Mouse (Mus musculus): Measurements from ENCODE around the gene Slc9b2. TPM values are rescaled to one million over a fixed set of nuclear protein-coding genes. Genes with fewer than 3 reads are reported as not detected.
A peak's percentile ranks its signal among the peaks of the same experiment; 100 is the strongest.

Gene Slc9b2
- polyA plus RNA-seq (2015; fragmentation: Nextera tagmentation; extraction: Ambion mirVana), result 1.5 and 1.9 TPM in 2 replicates

DNA sequence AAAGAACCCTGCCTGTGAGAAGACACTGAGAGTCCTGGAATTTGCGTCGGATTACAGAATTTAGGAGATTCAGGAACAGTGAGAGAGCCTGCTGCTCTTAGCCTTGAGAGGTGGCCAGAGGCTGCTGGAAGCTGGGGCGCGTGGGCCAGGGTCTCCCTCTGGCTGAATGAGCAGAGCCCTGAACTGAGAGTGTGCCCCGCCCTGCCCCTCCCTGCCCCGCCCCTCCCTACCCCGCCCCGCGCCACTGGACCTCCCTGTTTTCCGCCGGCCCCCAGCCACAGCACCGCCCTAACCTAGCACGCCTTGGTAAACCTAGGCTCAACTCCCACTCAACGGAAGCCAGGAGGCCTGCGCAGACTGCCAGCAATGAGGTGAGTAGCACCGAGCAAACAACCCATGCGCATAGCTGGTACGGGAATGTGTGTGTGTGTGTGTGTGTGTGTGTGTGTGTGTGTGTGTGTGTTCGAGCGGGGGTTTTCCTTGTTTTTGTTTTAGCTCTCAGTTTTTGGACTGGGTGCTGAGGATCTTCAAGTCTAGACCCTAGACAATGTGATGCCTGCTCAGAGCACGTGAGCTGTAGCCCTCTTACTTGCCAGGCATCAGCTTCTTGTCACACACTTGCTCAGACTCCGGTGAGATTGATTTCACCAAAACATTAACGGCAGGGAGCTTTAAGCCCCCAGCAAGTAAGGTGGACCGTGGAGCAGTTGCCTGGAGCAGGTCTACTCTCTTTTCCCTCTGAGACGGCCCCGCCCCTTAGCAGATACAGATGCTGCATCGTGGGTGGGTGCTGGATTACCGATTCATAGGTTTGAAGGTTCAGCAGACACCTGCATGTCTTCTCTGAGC lies at the start of gene Slc9b2:
TSS of gene Slc9b2 (plus strand) at position 290 of the 849 bp plus-strand sequence.
- Histone ChIP-seq H3K27me3 (peaks cover 5% of the 10 kb centered on the region; the same call in 1 of the 2 replicates), H3K4me2 (peak within 1 kb of the TSS; percentile 63), H3K36me3 (no peaks in the 10 kb centered on the region), H3K4me3 (peak within 1 kb of the TSS; percentile 33), H3K27ac (replicated peaks) (no peak within 1 kb of the TSS), H3K4me1 (replicated peaks) (peaks cover 14% of the 10 kb centered on the region; the same call in 1 of the 2 replicates), H3K9ac (peak within 1 kb of the TSS; percentile 60), H3K9me3 (no peaks in the 10 kb centered on the region)
- WGBS, result 11% methylated on average over 28 of the region's 28 CpGs
- peak; percentile 84 for ATAC-seq (ENCODE audit: low read depth)

GRCm38 (mm10) chr3:135258919-135259318 lies 48.6 kb upstream of the Slc9b2 start:
- H3K36me3 ChIP-seq, result peaks cover 13% of the 10 kb centered on the region
- no peaks in the 10 kb centered on the region for H3K4me1 ChIP-seq (replicated peaks)
- WGBS, result 80% methylated on average over 10 of the region's 10 CpGs
- H3K4me3 ChIP-seq, result no peak overlapping the region
- H3K9ac ChIP-seq, result no peak overlapping the region
- ATAC-seq (ENCODE audit: low read depth), result no peak
- H3K4me2 ChIP-seq, result no peak overlapping the region
- H3K27me3 ChIP-seq, result no peaks in the 10 kb centered on the region
- no peaks in the 10 kb centered on the region for H3K9me3 ChIP-seq
- H3K27ac ChIP-seq (replicated peaks), result no peak overlapping the region

DNA sequence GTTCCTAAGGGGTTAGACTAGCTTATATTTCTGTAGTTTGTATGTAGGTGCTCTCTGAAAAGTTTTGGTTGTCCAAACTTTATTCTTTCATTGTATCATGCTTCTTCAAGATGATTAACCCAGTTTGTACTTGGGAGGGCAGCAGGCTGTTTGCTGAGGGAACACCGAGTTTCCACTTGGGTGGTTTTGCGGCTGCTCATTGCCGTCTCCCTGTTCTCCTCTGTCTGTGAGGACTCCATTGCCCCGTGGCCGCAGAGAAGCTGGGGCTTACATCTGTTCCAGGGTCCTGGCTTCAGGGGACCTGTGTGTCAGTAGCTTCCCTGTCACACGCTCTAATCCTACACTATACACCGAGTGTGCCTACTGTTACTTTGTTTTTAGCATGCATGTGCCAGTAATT lies 47.3 kb upstream of the Slc9b2 start:
- ATAC-seq (ENCODE audit: low read depth), result no peak
- peaks cover 22% of the 10 kb centered on the region for H3K36me3 ChIP-seq
- H3K27ac ChIP-seq (replicated peaks), result no peak overlapping the region
- no peak overlapping the region for H3K9ac ChIP-seq
- WGBS, result 79% methylated on average over 7 of the region's 7 CpGs
- H3K4me2 ChIP-seq, result no peak overlapping the region
- H3K4me3 ChIP-seq, result no peak overlapping the region
- no peaks in the 10 kb centered on the region for H3K9me3 ChIP-seq
- H3K27me3 ChIP-seq, result no peaks in the 10 kb centered on the region
- no peaks in the 10 kb centered on the region for H3K4me1 ChIP-seq (replicated peaks)

DNA sequence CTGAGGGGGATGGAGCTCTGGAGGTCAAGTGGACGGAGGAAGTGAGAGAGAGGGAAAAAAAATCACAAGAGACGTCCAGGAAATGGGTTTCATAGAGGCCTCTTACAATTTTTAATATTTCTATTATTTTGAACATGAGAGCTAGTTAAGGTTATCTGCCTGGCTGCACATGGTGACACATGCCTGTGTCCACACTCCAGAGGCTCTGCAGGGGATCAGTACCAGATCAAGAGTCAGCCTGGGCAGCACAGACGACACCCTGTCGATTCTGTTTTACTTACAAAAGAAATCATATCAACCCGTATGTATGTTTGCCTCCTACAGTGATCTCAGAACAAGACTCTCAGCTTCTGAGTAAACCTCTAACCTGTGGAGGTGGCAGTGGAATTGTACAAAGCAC lies 38.9 kb upstream of the Slc9b2 start:
- peaks cover 20% of the 10 kb centered on the region for H3K36me3 ChIP-seq
- no peak for ATAC-seq (ENCODE audit: low read depth)
- WGBS, result 92% methylated on average over 5 of the region's 5 CpGs
- H3K4me1 ChIP-seq (replicated peaks), result no peaks in the 10 kb centered on the region
- no peak overlapping the region for H3K27ac ChIP-seq (replicated peaks)
- no peak overlapping the region for H3K9ac ChIP-seq
- no peak overlapping the region for H3K4me2 ChIP-seq
- H3K27me3 ChIP-seq, result no peaks in the 10 kb centered on the region
- no peak overlapping the region for H3K4me3 ChIP-seq
- H3K9me3 ChIP-seq, result no peaks in the 10 kb centered on the region

GRCm38 (mm10) chr3:135269391-135269990 lies 38.0 kb upstream of the Slc9b2 start:
- Histone ChIP-seq H3K4me2 (no peak overlapping the region), H3K9me3 (no peaks in the 10 kb centered on the region), H3K27ac (replicated peaks) (no peak overlapping the region), H3K4me1 (replicated peaks) (no peaks in the 10 kb centered on the region), H3K4me3 (no peak overlapping the region), H3K36me3 (peaks cover 19% of the 10 kb centered on the region), H3K9ac (no peak overlapping the region), H3K27me3 (no peaks in the 10 kb centered on the region)
- no peak for ATAC-seq (ENCODE audit: low read depth)
- 92% methylated on average over 10 of the region's 10 CpGs for WGBS

GRCm38 (mm10) chr3:135272627-135273026 lies 34.9 kb upstream of the Slc9b2 start:
- Histone ChIP-seq H3K4me1 (replicated peaks) (no peaks in the 10 kb centered on the region), H3K9me3 (no peaks in the 10 kb centered on the region), H3K36me3 (0 out of 2 replicates have a peak, but pooled peaks cover 5% of the 10 kb centered on the region), H3K4me2 (no peak overlapping the region), H3K27me3 (no peaks in the 10 kb centered on the region), H3K27ac (replicated peaks) (no peak overlapping the region), H3K9ac (no peak overlapping the region), H3K4me3 (no peak overlapping the region)
- ATAC-seq (ENCODE audit: low read depth), result no peak
- 75% methylated on average over 12 of the region's 12 CpGs for WGBS

DNA sequence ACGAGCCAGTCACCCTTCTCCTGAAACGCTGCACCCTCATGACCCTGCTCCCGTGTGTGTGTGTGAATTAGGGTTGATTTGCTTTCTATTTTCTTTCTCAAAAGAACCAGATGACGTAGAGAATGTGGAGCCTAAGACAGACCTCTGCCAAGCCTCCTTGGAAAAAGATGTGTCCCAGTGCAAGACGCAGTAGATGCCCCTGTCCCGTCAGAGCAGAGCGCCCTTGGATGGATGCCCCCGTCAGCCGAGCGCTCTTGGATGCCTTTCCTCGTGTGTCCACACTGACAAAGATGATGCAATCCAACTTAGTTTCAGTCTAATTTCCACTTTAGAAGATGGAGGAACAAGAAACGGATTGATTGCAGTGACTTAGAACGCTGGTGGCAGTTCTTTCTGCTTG lies 34.5 kb upstream of the Slc9b2 start:
- H3K36me3 ChIP-seq, result 0 out of 2 replicates have a peak, but pooled peaks cover 5% of the 10 kb centered on the region
- H3K9me3 ChIP-seq, result no peaks in the 10 kb centered on the region
- 90% methylated on average over 13 of the region's 13 CpGs for WGBS
- no peak overlapping the region for H3K4me2 ChIP-seq
- H3K4me1 ChIP-seq (replicated peaks), result no peaks in the 10 kb centered on the region
- no peaks in the 10 kb centered on the region for H3K27me3 ChIP-seq
- H3K9ac ChIP-seq, result no peak overlapping the region
- no peak overlapping the region for H3K4me3 ChIP-seq
- ATAC-seq (ENCODE audit: low read depth), result no peak
- H3K27ac ChIP-seq (replicated peaks), result no peak overlapping the region

- Histone ChIP-seq H3K27ac (replicated peaks) (no peak overlapping the region), H3K4me2 (no peak overlapping the region), H3K36me3 (no peaks in the 10 kb centered on the region), H3K9me3 (no peaks in the 10 kb centered on the region), H3K4me1 (replicated peaks) (0 out of 2 replicates have a peak, but pooled peaks cover 8% of the 10 kb centered on the region), H3K27me3 (no peaks in the 10 kb centered on the region), H3K4me3 (no peak overlapping the region), H3K9ac (peak overlapping the region; percentile 49; the same call in 1 of the 2 replicates)
- WGBS, result 77% methylated on average over 4 of the region's 4 CpGs
- no peak; the same call in 1 of the 2 replicates for ATAC-seq (ENCODE audit: low read depth)
These were observed 27.3 kb upstream of the Slc9b2 start for GRCm38 (mm10) chr3:135280160-135280559.

DNA sequence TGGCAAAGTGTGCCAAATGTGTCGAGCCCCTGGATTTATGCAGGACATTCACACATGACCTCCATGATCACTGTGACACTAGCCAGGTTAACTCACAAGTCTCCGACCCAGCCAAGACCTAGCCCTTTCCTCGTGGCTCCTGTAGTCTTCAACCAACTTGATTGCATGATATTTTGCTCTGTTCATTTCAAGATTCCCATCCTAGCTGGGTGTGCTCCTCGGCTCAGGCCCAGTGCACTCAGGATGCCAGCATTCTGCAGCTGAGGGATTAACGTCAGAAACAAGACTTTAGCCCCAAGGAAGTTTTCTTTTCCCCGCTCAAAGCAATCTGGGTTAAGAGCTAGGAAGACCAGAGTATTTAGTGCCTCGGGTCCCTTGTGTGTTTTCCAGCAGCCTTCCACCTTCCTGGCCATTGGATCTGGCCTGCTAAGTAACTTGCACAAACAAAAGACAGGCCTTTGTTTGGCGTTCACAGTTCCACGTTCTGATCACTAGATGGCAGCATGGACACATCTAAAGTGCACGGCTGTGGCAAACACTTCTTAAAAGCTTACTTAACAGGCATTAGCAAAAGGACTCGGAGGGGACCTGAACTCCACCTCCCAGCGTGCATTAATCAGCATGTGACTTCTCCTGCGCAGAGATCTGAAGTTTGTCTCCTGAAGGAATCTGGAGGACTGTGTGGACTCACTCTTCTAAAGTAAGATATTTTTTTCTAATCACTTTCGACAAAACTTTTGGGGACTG lies 26.7 kb upstream of the Slc9b2 start, which contains the start of gene Bdh2:
TSS of gene Bdh2 (plus strand) at position 553 of the 747 bp plus-strand sequence.
- Histone ChIP-seq H3K9ac (peak within 1 kb of the TSS; percentile 49), H3K4me3 (no peak within 1 kb of the TSS), H3K4me1 (replicated peaks) (0 out of 2 replicates have a peak, but pooled peaks cover 8% of the 10 kb centered on the region), H3K9me3 (no peaks in the 10 kb centered on the region), H3K4me2 (peak within 1 kb of the TSS; percentile 37), H3K27ac (replicated peaks) (peak within 1 kb of the TSS; percentile 25), H3K27me3 (no peaks in the 10 kb centered on the region), H3K36me3 (no peaks in the 10 kb centered on the region)
- WGBS, result 28% methylated on average over 14 of the region's 14 CpGs
- ATAC-seq (ENCODE audit: low read depth), result peak; percentile 87

- no peaks in the 10 kb centered on the region for H3K9me3 ChIP-seq
- no peak for ATAC-seq (ENCODE audit: low read depth)
- H3K27me3 ChIP-seq, result no peaks in the 10 kb centered on the region
- no peak overlapping the region for H3K4me2 ChIP-seq
- no peak overlapping the region for H3K4me3 ChIP-seq
- H3K36me3 ChIP-seq, result no peaks in the 10 kb centered on the region
- 0 out of 2 replicates have a peak, but pooled peaks cover 8% of the 10 kb centered on the region for H3K4me1 ChIP-seq (replicated peaks)
- H3K27ac ChIP-seq (replicated peaks), result no peak overlapping the region
- no peak overlapping the region for H3K9ac ChIP-seq
- WGBS, result 85% methylated on average over 8 of the region's 8 CpGs
These were observed 25.8 kb upstream of the Slc9b2 start for GRCm38 (mm10) chr3:135281701-135282100.

DNA sequence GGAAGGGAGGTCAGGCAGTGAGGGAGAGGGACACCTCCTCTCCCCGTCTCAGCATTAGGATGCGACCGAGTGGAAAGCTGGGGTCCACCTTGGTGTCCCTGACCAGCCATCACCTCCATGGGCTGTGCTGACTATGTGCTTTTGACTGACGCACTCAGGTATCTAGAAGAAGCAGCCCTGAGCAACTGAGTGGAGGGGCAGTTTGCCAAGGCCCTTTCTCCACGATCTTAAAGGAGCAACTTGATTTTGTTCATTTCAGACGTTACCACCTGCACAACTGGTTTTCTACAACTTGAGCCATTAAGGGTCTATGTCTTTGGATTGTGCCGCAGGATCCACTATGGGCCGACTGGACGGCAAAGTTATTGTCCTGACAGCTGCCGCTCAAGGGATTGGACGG lies 22.2 kb upstream of the Slc9b2 start:
- ATAC-seq (ENCODE audit: low read depth), result no peak
- Histone ChIP-seq H3K36me3 (no peaks in the 10 kb centered on the region), H3K4me1 (replicated peaks) (0 out of 2 replicates have a peak, but pooled peaks cover 7% of the 10 kb centered on the region), H3K9ac (no peak overlapping the region), H3K27me3 (no peaks in the 10 kb centered on the region), H3K27ac (replicated peaks) (no peak overlapping the region), H3K4me2 (no peak overlapping the region), H3K4me3 (no peak overlapping the region), H3K9me3 (no peaks in the 10 kb centered on the region)
- WGBS, result 89% methylated on average over 11 of the region's 11 CpGs

DNA sequence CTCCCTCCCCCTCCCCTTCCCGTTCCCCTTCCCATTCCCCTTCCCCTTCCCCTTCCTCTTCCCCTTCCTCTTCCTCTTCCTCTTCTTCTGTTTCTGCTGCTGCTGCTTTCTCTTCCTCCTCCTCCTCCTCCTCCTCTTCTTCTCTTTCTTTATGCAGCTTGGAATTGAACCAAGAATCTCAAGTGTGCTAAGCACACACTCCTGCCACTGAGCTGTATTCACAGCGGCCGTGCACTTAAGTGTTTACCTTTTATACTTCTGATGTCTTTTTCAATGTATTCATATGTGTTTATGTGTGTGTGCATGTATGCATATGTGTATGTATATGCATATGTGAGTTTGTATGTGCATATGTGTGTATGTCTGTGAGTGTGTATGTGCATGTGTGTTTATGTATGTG lies 21.7 kb upstream of the Slc9b2 start:
- H3K27me3 ChIP-seq, result no peaks in the 10 kb centered on the region
- no peak overlapping the region for H3K27ac ChIP-seq (replicated peaks)
- no peak overlapping the region for H3K9ac ChIP-seq
- H3K36me3 ChIP-seq, result no peaks in the 10 kb centered on the region
- ATAC-seq (ENCODE audit: low read depth), result no peak
- 85% methylated on average over 3 of the region's 3 CpGs for WGBS
- H3K9me3 ChIP-seq, result no peaks in the 10 kb centered on the region
- no peak overlapping the region for H3K4me2 ChIP-seq
- H3K4me3 ChIP-seq, result no peak overlapping the region
- H3K4me1 ChIP-seq (replicated peaks), result 0 out of 2 replicates have a peak, but pooled peaks cover 1% of the 10 kb centered on the region
